Mouse (Mus musculus): ENCODE measurements at regions not wholly inside any gene's neighbourhood (a gene's known extent, or its start where the extent isn't known, plus 50 kb on each side); places are given as distances from the start of the nearest gene placed in this dataset.
"Not testable (repeated sequence)": the region's sequence is repeated elsewhere in the genome, so short reads cannot be mapped to it uniquely, and the experiment has no call there.

- Histone ChIP-seq H3K4me3 (ENCODE audit: low read depth, low read length) (no peak overlapping the region), H3K27ac (ENCODE audit: low read depth) (no peak overlapping the region), H3K4me2 (no peak overlapping the region), H3K27me3 (ENCODE audit: insufficient read depth, low read length) (no peaks in the 10 kb centered on the region), H3K9ac (no peak overlapping the region), H3K4me1 (ENCODE audit: insufficient read depth) (no peaks in the 10 kb centered on the region), H3K9me3 (ENCODE audit: low read depth, low read length) (no peaks in the 10 kb centered on the region), H3K36me3 (ENCODE audit: insufficient read depth) (no peaks in the 10 kb centered on the region)
- TF ChIP-seq CTCF (IDR thresholded peaks at IDR 0.05; ENCODE audit: low read depth) = no peak
- DNase-seq (peak; percentile 39), ATAC-seq (ENCODE audit: insufficient read depth) (no peak)
- 44% methylated on average over 4 of the region's 4 CpGs for WGBS
Measured at GRCm38 (mm10) chr19:35861421-35861820, 195.9 kb downstream of the Htr7 start.

- Histone ChIP-seq H3K27ac (ENCODE audit: low read depth) (no peak overlapping the region), H3K27me3 (ENCODE audit: insufficient read depth, low read length) (no peaks in the 10 kb centered on the region), H3K4me3 (ENCODE audit: low read depth, low read length) (no peak overlapping the region), H3K9ac (no peak overlapping the region), H3K36me3 (ENCODE audit: insufficient read depth) (no peaks in the 10 kb centered on the region), H3K4me1 (ENCODE audit: insufficient read depth) (no peaks in the 10 kb centered on the region), H3K9me3 (ENCODE audit: low read depth, low read length) (no peaks in the 10 kb centered on the region), H3K4me2 (no peak overlapping the region)
- TF ChIP-seq CTCF (IDR thresholded peaks at IDR 0.05; ENCODE audit: low read depth) = peak; percentile 59
- 8% methylated on average over 4 of the region's 4 CpGs for WGBS
- DNase-seq = peak; percentile 77
- ATAC-seq (ENCODE audit: insufficient read depth) = peak; percentile 60; the same call in 1 of the 2 replicates
Measured at GRCm38 (mm10) chr19:35832992-35833391, 224.3 kb downstream of the Htr7 start.

- DNase-seq (no peak), ATAC-seq (ENCODE audit: insufficient read depth) (no peak)
- Histone ChIP-seq H3K4me1 (ENCODE audit: insufficient read depth) (no peaks in the 10 kb centered on the region), H3K27me3 (ENCODE audit: insufficient read depth, low read length) (no peaks in the 10 kb centered on the region), H3K27ac (ENCODE audit: low read depth) (no peak overlapping the region), H3K9ac (no peak overlapping the region), H3K9me3 (ENCODE audit: low read depth, low read length) (no peaks in the 10 kb centered on the region), H3K36me3 (ENCODE audit: insufficient read depth) (no peaks in the 10 kb centered on the region), H3K4me3 (ENCODE audit: low read depth, low read length) (no peak overlapping the region), H3K4me2 (no peak overlapping the region)
- 59% methylated on average over 2 of the region's 2 CpGs for WGBS
- TF ChIP-seq CTCF (IDR thresholded peaks at IDR 0.05; ENCODE audit: low read depth) = no peak
Measured at GRCm38 (mm10) chr19:35826074-35826473, 231.2 kb downstream of the Htr7 start.

GRCm38 (mm10) chr19:35819626-35820025, 237.7 kb downstream of the Htr7 start:
- Histone ChIP-seq H3K27ac (ENCODE audit: low read depth) (no peak overlapping the region), H3K4me3 (ENCODE audit: low read depth, low read length) (no peak overlapping the region), H3K4me1 (ENCODE audit: insufficient read depth) (no peaks in the 10 kb centered on the region), H3K36me3 (ENCODE audit: insufficient read depth) (no peaks in the 10 kb centered on the region), H3K9me3 (ENCODE audit: low read depth, low read length) (no peaks in the 10 kb centered on the region), H3K9ac (no peak overlapping the region), H3K4me2 (no peak overlapping the region), H3K27me3 (ENCODE audit: insufficient read depth, low read length) (no peaks in the 10 kb centered on the region)
- 61% methylated on average over 1 of the region's 1 CpGs for WGBS
- TF ChIP-seq CTCF (IDR thresholded peaks at IDR 0.05; ENCODE audit: low read depth) = no peak
- DNase-seq = no peak
- ATAC-seq (ENCODE audit: insufficient read depth) = no peak

- no peak for DNase-seq
- H3K4me3 ChIP-seq (ENCODE audit: low read depth, low read length) = no peak overlapping the region
- H3K4me2 ChIP-seq = no peak overlapping the region
- H3K36me3 ChIP-seq (ENCODE audit: insufficient read depth) = no peaks in the 10 kb centered on the region
- no peaks in the 10 kb centered on the region for H3K4me1 ChIP-seq (ENCODE audit: insufficient read depth)
- no peak for TF ChIP-seq CTCF (IDR thresholded peaks at IDR 0.05; ENCODE audit: low read depth)
- no peaks in the 10 kb centered on the region for H3K9me3 ChIP-seq (ENCODE audit: low read depth, low read length)
- no peak overlapping the region for H3K27ac ChIP-seq (ENCODE audit: low read depth)
- ATAC-seq (ENCODE audit: insufficient read depth) = no peak
- WGBS = 81% methylated on average over 3 of the region's 3 CpGs
- H3K27me3 ChIP-seq (ENCODE audit: insufficient read depth, low read length) = no peaks in the 10 kb centered on the region
- H3K9ac ChIP-seq = no peak overlapping the region
Measured at GRCm38 (mm10) chr19:35794661-35795060, 262.6 kb downstream of the Htr7 start.

- TF ChIP-seq CTCF (IDR thresholded peaks at IDR 0.05; ENCODE audit: low read depth) = no peak
- H3K36me3 ChIP-seq (ENCODE audit: insufficient read depth) = no peaks in the 10 kb centered on the region
- no peaks in the 10 kb centered on the region for H3K27me3 ChIP-seq (ENCODE audit: insufficient read depth, low read length)
- WGBS = 84% methylated on average over 6 of the region's 6 CpGs
- ATAC-seq (ENCODE audit: insufficient read depth) (no peak), DNase-seq (no peak)
- H3K4me2 ChIP-seq = no peak overlapping the region
- no peak overlapping the region for H3K4me3 ChIP-seq (ENCODE audit: low read depth, low read length)
- H3K9ac ChIP-seq = no peak overlapping the region
- H3K4me1 ChIP-seq (ENCODE audit: insufficient read depth) = no peaks in the 10 kb centered on the region
- H3K9me3 ChIP-seq (ENCODE audit: low read depth, low read length) = no peaks in the 10 kb centered on the region
- no peak overlapping the region for H3K27ac ChIP-seq (ENCODE audit: low read depth)
Measured at GRCm38 (mm10) chr19:35787246-35788021, 269.9 kb downstream of the Htr7 start.

- 77% methylated on average over 11 of the region's 11 CpGs for WGBS
- H3K9me3 ChIP-seq (ENCODE audit: low read depth, low read length); DNase-seq; H3K27me3 ChIP-seq (ENCODE audit: insufficient read depth, low read length); H3K4me1 ChIP-seq (ENCODE audit: insufficient read depth); H3K4me2 ChIP-seq; ATAC-seq (ENCODE audit: insufficient read depth); H3K9ac ChIP-seq; H3K36me3 ChIP-seq (ENCODE audit: insufficient read depth); H3K27ac ChIP-seq (ENCODE audit: low read depth); H3K4me3 ChIP-seq (ENCODE audit: low read depth, low read length): not testable (repeated sequence)
Measured at GRCm38 (mm10) chr19:35761750-35762149, 295.6 kb downstream of the Htr7 start.

All from lung, embryonic 14.5 days (tissue).